Mouse (Mus musculus) small intestine, adult 2 months (tissue): ENCODE measurements around the gene Nppb.

Experiments used
- CTCF ChIP-seq: fragments of 200-500 bp; IDR thresholded peaks from 2 replicates; pipeline ENCODE4 v1.5.1; 2012; ENCODE audit warnings: low read depth, mild to moderate bottlenecking, control low read depth, inconsistent platforms, low read length, moderate library complexity, mixed read lengths; ENCODE audit not compliant: insufficient replicate concordance, insufficient read length; ENCODE audit errors: extremely low read depth
- POLR2A ChIP-seq: fragments of 200-500 bp; IDR thresholded peaks from 2 replicates; pipeline ENCODE4 v1.6.1; 2012; ENCODE audit warnings: low read depth, mild to moderate bottlenecking, control low read depth, inconsistent platforms, low read length, moderate library complexity

- no peak for TF ChIP-seq CTCF
- no peak for TF ChIP-seq POLR2A
Measured at GRCm38 (mm10) chr4:147977726-147978125, 7.9 kb upstream of the Nppb start.
